Mouse (Mus musculus) MEL (cell line): ENCODE results near the gene Foxi2. TPM values are rescaled to one million over a fixed set of nuclear protein-coding genes. Genes with fewer than 3 reads are reported as not detected.

Experiments used
- DNase-seq: peaks from one replicate; pipeline ENCODE4 v3.0.0; 2011; ENCODE audit warnings: low read depth, low spot score
- H3K27ac ChIP-seq: 2 replicates; pipeline ENCODE4 v1.5.1; 2012; ENCODE audit warnings: low read depth, mild to moderate bottlenecking, control low read depth, low read length, moderate library complexity; ENCODE audit not compliant: control insufficient read depth
- H3K27me3 ChIP-seq, 2 experiments: fragments of 150-350 bp in 1 of 2; sonication (generic) in 1 of 2; 2 replicates each; pipeline ENCODE4 v1.6.1; 2012; ENCODE audit warnings: low read length in 2 of 2, mild to moderate bottlenecking in 2 of 2, improper control_type of control experiment in 1 of 2, moderate library complexity in 1 of 2; ENCODE audit not compliant: insufficient read depth in 2 of 2, control insufficient read depth in 1 of 2
- H3K36me3 ChIP-seq, 2 experiments: 2 replicates each; pipeline ENCODE4 v1.6.1; 2012 to 2014; ENCODE audit warnings: low read length in 2 of 2, improper control_type of control experiment in 1 of 2, inconsistent platforms in 1 of 2, mild to moderate bottlenecking in 1 of 2; ENCODE audit not compliant: insufficient read depth in 2 of 2, control insufficient read depth in 1 of 2
- H3K4me1 ChIP-seq, 2 experiments: fragments of 150-350 bp in 1 of 2; sonication (generic) in 1 of 2; 2 replicates each; pipeline ENCODE4 v1.6.1; 2012; ENCODE audit warnings: low read length in 2 of 2, improper control_type of control experiment in 1 of 2, mild to moderate bottlenecking in 1 of 2; ENCODE audit not compliant: insufficient read depth in 2 of 2, control insufficient read depth in 1 of 2
- H3K4me3 ChIP-seq, 2 experiments: fragments of 150-350 bp in 1 of 2; sonication (generic) in 1 of 2; 2 replicates each; pipeline ENCODE4 v1.5.1; 2012; ENCODE audit warnings: low read depth in 2 of 2, low read length in 2 of 2, mild to moderate bottlenecking in 2 of 2, moderate library complexity in 2 of 2, control low read depth in 1 of 2, improper control_type of control experiment in 1 of 2; ENCODE audit not compliant: control insufficient read depth in 1 of 2, insufficient read depth in 1 of 2
- H3K79me2 ChIP-seq: 2 replicates; pipeline ENCODE4 v1.6.1; 2012; ENCODE audit warnings: mild to moderate bottlenecking, low read length, moderate library complexity; ENCODE audit not compliant: control insufficient read depth, poor library complexity, insufficient read depth
- H3K9ac ChIP-seq: 2 replicates; pipeline ENCODE4 v1.6.1; 2012; ENCODE audit warnings: low read depth, mild to moderate bottlenecking, control low read depth, low read length, moderate library complexity; ENCODE audit not compliant: control insufficient read depth, poor library complexity, severe bottlenecking
- H3K9me3 ChIP-seq: fragments of 150-350 bp; sonication (generic); replicated peaks from 2 replicates; pipeline ENCODE4 v1.6.1; 2012; ENCODE audit warnings: mild to moderate bottlenecking, low read length, improper control_type of control experiment, moderate library complexity; ENCODE audit not compliant: insufficient read depth
- BHLHE40 ChIP-seq: IDR thresholded peaks from 2 replicates; pipeline ENCODE4 v1.6.1; 2012; ENCODE audit warnings: low read depth, mild to moderate bottlenecking, inconsistent platforms, low read length, improper control_type of control experiment, borderline replicate concordance
- CHD1 ChIP-seq: IDR thresholded peaks from 2 replicates; pipeline ENCODE4 v1.6.1; 2012; ENCODE audit warnings: low read depth, mild to moderate bottlenecking, inconsistent platforms, low read length, improper control_type of control experiment
- CTCF ChIP-seq, 3 experiments: IDR thresholded peaks in 2 of 3; conservative IDR thresholded peaks in 1 of 3; 2 replicates each; pipeline ENCODE4 v1.5.1; 2011 to 2012; ENCODE audit warnings: low read length in 3 of 3, low read depth in 2 of 3, mild to moderate bottlenecking in 2 of 3, improper control_type of control experiment in 1 of 3, inconsistent platforms in 1 of 3, mixed read lengths in 1 of 3, moderate library complexity in 1 of 3; ENCODE audit not compliant: control insufficient read depth in 1 of 3, insufficient read depth in 1 of 3, poor library complexity in 1 of 3, severe bottlenecking in 1 of 3
- EP300 ChIP-seq, 2 experiments: IDR thresholded peaks; 2 replicates each; pipeline ENCODE4 v1.6.1; 2011; ENCODE audit warnings: improper control_type of control experiment in 2 of 2, low read length in 2 of 2, low read depth in 1 of 2, mild to moderate bottlenecking in 1 of 2
- ETS1 ChIP-seq: IDR thresholded peaks from 2 replicates; pipeline ENCODE4 v1.6.1; 2012; ENCODE audit warnings: low read depth, mild to moderate bottlenecking, inconsistent platforms, low read length, improper control_type of control experiment, moderate library complexity
- GABPA ChIP-seq: IDR thresholded peaks from 2 replicates; pipeline ENCODE4 v1.6.1; 2012; ENCODE audit warnings: low read depth, mild to moderate bottlenecking, inconsistent platforms, low read length, improper control_type of control experiment, moderate library complexity
- GATA1 ChIP-seq: IDR thresholded peaks from 2 replicates; pipeline ENCODE4 v1.6.1; 2011; ENCODE audit warnings: low read depth, low read length, improper control_type of control experiment
- HCFC1 ChIP-seq: IDR thresholded peaks from 2 replicates; pipeline ENCODE4 v1.6.1; 2012; ENCODE audit warnings: low read depth, mild to moderate bottlenecking, inconsistent platforms, low read length, improper control_type of control experiment, moderate library complexity
- JUND ChIP-seq: IDR thresholded peaks from 2 replicates; pipeline ENCODE4 v1.6.1; 2011; ENCODE audit warnings: low read depth, mild to moderate bottlenecking, improper control_type of control experiment, low read length
- MAFK ChIP-seq: IDR thresholded peaks from 2 replicates; pipeline ENCODE4 v1.6.1; 2011; ENCODE audit warnings: low read depth, mild to moderate bottlenecking, low read length, improper control_type of control experiment, borderline replicate concordance
- MAX ChIP-seq: IDR thresholded peaks from 2 replicates; pipeline ENCODE4 v1.6.1; 2011; ENCODE audit warnings: low read length, improper control_type of control experiment
- MEF2A ChIP-seq: IDR thresholded peaks from 2 replicates; pipeline ENCODE4 v1.6.1; 2014; ENCODE audit warnings: low read depth, mild to moderate bottlenecking, inconsistent platforms, low read length, improper control_type of control experiment; ENCODE audit not compliant: poor library complexity, insufficient replicate concordance, severe bottlenecking; ENCODE audit errors: extremely low read depth
- MYB ChIP-seq: IDR thresholded peaks from 2 replicates; pipeline ENCODE4 v1.6.1; 2011; ENCODE audit warnings: mild to moderate bottlenecking, low read depth, low read length, improper control_type of control experiment
- NRF1 ChIP-seq: IDR thresholded peaks from 2 replicates; pipeline ENCODE4 v1.6.1; 2014; ENCODE audit warnings: low read depth, mild to moderate bottlenecking, inconsistent platforms, low read length, improper control_type of control experiment, moderate library complexity; ENCODE audit not compliant: poor library complexity, insufficient read depth, severe bottlenecking
- POLR2AphosphoS2 ChIP-seq: IDR thresholded peaks from 2 replicates; pipeline ENCODE4 v1.6.1; 2011; ENCODE audit warnings: low read length, improper control_type of control experiment
- POLR2AphosphoS5 ChIP-seq: IDR thresholded peaks from 2 replicates; pipeline ENCODE4 v1.6.1; 2012; ENCODE audit warnings: low read depth, borderline replicate concordance, mild to moderate bottlenecking, inconsistent platforms, low read length, moderate library complexity, mixed read lengths
- RAD21 ChIP-seq: IDR thresholded peaks from 2 replicates; pipeline ENCODE4 v1.6.1; 2011; ENCODE audit warnings: mild to moderate bottlenecking, low read depth, low read length, improper control_type of control experiment
- RCOR1 ChIP-seq: IDR thresholded peaks from 2 replicates; pipeline ENCODE4 v1.6.1; 2012; ENCODE audit warnings: low read depth, mild to moderate bottlenecking, inconsistent platforms, low read length, improper control_type of control experiment
- SIN3A ChIP-seq: IDR thresholded peaks from 2 replicates; pipeline ENCODE4 v1.6.1; 2012; ENCODE audit warnings: low read length, improper control_type of control experiment, inconsistent platforms
- SMC3 ChIP-seq: IDR thresholded peaks from 2 replicates; pipeline ENCODE4 v1.6.1; 2011; ENCODE audit warnings: low read depth, low read length, improper control_type of control experiment
- TAL1 ChIP-seq: IDR thresholded peaks from 2 replicates; pipeline ENCODE4 v1.6.1; 2012; ENCODE audit warnings: mild to moderate bottlenecking, inconsistent platforms, low read length, moderate library complexity, mixed read lengths
- TBP ChIP-seq: IDR thresholded peaks from 2 replicates; pipeline ENCODE4 v1.8.0; 2011; ENCODE audit warnings: low read depth, low read length, improper control_type of control experiment
- TCF12 ChIP-seq: IDR thresholded peaks from 2 replicates; pipeline ENCODE4 v1.6.1; 2014; ENCODE audit warnings: low read depth, mild to moderate bottlenecking, inconsistent platforms, low read length, improper control_type of control experiment, moderate library complexity
- USF1 ChIP-seq: IDR thresholded peaks from 2 replicates; pipeline ENCODE4 v1.6.1; 2014; ENCODE audit warnings: low read depth, mild to moderate bottlenecking, inconsistent platforms, low read length, improper control_type of control experiment, moderate library complexity
- USF2 ChIP-seq, 2 experiments: IDR thresholded peaks; 2 replicates each; pipeline ENCODE4 v1.6.1; 2011 to 2012; ENCODE audit warnings: improper control_type of control experiment in 2 of 2, low read length in 2 of 2, borderline replicate concordance in 1 of 2, inconsistent platforms in 1 of 2, low read depth in 1 of 2, mild to moderate bottlenecking in 1 of 2; ENCODE audit not compliant: insufficient read depth in 1 of 2
- ZC3H11A ChIP-seq: IDR thresholded peaks from 2 replicates; pipeline ENCODE4 v1.6.1; 2012; ENCODE audit warnings: low read depth, mild to moderate bottlenecking, inconsistent platforms, low read length, improper control_type of control experiment
- ZMIZ1 ChIP-seq: IDR thresholded peaks from 2 replicates; pipeline ENCODE4 v1.6.1; 2012; ENCODE audit warnings: low read depth, mild to moderate bottlenecking, inconsistent platforms, low read length, improper control_type of control experiment, moderate library complexity
- ZNF384 ChIP-seq: IDR thresholded peaks from 2 replicates; pipeline ENCODE4 v1.6.1; 2012; ENCODE audit warnings: low read depth, mild to moderate bottlenecking, inconsistent platforms, low read length, improper control_type of control experiment
- polyA plus RNA-seq, 2 experiments: library from polyadenylated mRNA; stranded (reverse) in 1 of 2; unstranded in 1 of 2; fragments of >175 nt in 1 of 2; fragments of >200 nt in 1 of 2; gene quantifications; 2 replicates each; pipeline versions ENCODE4 v1.2.1 to v1.2.4; 2012; ENCODE audit warnings: low replicate concordance in 2 of 2, low read depth in 1 of 2; ENCODE audit not compliant: insufficient read length in 2 of 2, insufficient read depth in 1 of 2, missing spikeins in 1 of 2
- total RNA-seq: library from RNA; depleted of rRNA; stranded (reverse); fragments of 300-350 nt; gene quantifications from 2 replicates; pipeline ENCODE4 v1.2.3, GENCODE M21; 2012

The Foxi2 gene
- total and polyA plus RNA-seq, 3 experiments = not detected

GRCm38 (mm10) chr7:135397096-135397495, 13.0 kb upstream of the Foxi2 start:
- Histone ChIP-seq H3K9me3 (no peaks in the 10 kb centered on the region), H3K27me3 (no peaks in the 10 kb centered on the region; a peak in 2 of 4 replicates), H3K4me1 (no peaks in the 10 kb centered on the region), H3K27ac (no peak overlapping the region), H3K9ac (no peak overlapping the region)
- TF ChIP-seq SMC3 (no peak), EP300 (IDR thresholded peaks at IDR 0.05; ENCODE audit: low read depth in 1 of 2, low read length in 2 of 2) (no peak), POLR2AphosphoS2 (no peak), BHLHE40 (no peak), RCOR1 (no peak), JUND (no peak), SIN3A (no peak), ZMIZ1 (no peak), GATA1 (no peak), ZC3H11A (no peak), USF1 (no peak), TAL1 (no peak), MEF2A (no peak), GABPA (no peak), CHD1 (no peak), CTCF (IDR thresholded peaks at IDR 0.05 in 2 of 3, conservative IDR thresholded peaks at IDR 0.05 in 1 of 3; ENCODE audit: control insufficient read depth in 1 of 3, insufficient read depth in 1 of 3, low read depth in 2 of 3, low read length in 3 of 3, poor library complexity in 1 of 3, severe bottlenecking in 1 of 3) (no peak)
- TF ChIP-seq, all 39 proteins: peak for 0
- H3K4me3 ChIP-seq = no peak overlapping the region
- H3K79me2 ChIP-seq = no peaks in the 10 kb centered on the region
- DNase-seq = no peak
- no peaks in the 10 kb centered on the region for H3K36me3 ChIP-seq

GRCm38 (mm10) chr7:135397874-135398273, 12.2 kb upstream of the Foxi2 start:
- no peak overlapping the region for H3K27ac ChIP-seq
- H3K9me3 ChIP-seq = no peaks in the 10 kb centered on the region
- no peaks in the 10 kb centered on the region for H3K79me2 ChIP-seq
- no peak for TF ChIP-seq ZC3H11A
- no peak for TF ChIP-seq RAD21
- no peak for TF ChIP-seq SMC3
- TF ChIP-seq MAFK = no peak
- TF ChIP-seq HCFC1 = no peak
- no peak for TF ChIP-seq ETS1
- TF ChIP-seq ZMIZ1 = no peak
- no peak for TF ChIP-seq MYB
- no peak for TF ChIP-seq MEF2A
- no peak for TF ChIP-seq TAL1
- TF ChIP-seq TBP = no peak
- TF ChIP-seq RCOR1 = no peak
- no peak for TF ChIP-seq ZNF384
- no peak for TF ChIP-seq NRF1
- TF ChIP-seq POLR2AphosphoS5 = no peak
- no peak for TF ChIP-seq TCF12
- no peak for TF ChIP-seq MAX
- no peak for TF ChIP-seq USF2 (IDR thresholded peaks at IDR 0.05; ENCODE audit: borderline replicate concordance in 1 of 2, insufficient read depth in 1 of 2, low read depth in 1 of 2, low read length in 2 of 2)
- no peaks in the 10 kb centered on the region for H3K36me3 ChIP-seq
- H3K9ac ChIP-seq = no peak overlapping the region
- DNase-seq = no peak
- H3K4me1 ChIP-seq = no peaks in the 10 kb centered on the region
- H3K4me3 ChIP-seq = no peak overlapping the region
- H3K27me3 ChIP-seq = no peaks in the 10 kb centered on the region; a peak in 2 of 4 replicates
